Comparison of ENCODE assay signal across 18 mouse cellular contexts in genomic region chr3:79772701-79773100, GRCm38 (mm10). TPM values are rescaled to one million over a fixed set of nuclear protein-coding genes. Genes with fewer than 3 reads are reported as not detected.
DNase-seq lines count a peak whose midpoint lies in the region; ATAC-seq lines count a peak whose summit lies in the region.
"Had no signal": no experiment of that assay in that cellular context is flagged by ENCODE, and none has a peak within 500 bp of the region (broad histone marks: within the 10 kb centered on the region; RNA-seq: fewer than 3 reads in every experiment).

No protein-coding gene starts in this region.

- no peak for ATAC-seq in cerebellum, adult (ENCODE audit: insufficient number of reproducible peaks, low FRiP score, low TSS enrichment)
- ATAC-seq: forebrain, embryonic 14.5 days; hindbrain, postnatal 0 days had no signal

- DNase-seq in gastrocnemius, adult 18-20 months (ENCODE audit: low spot score): peak; percentile 11
- DNase-seq in gastrocnemius, postnatal 36 days: no peak
- DNase-seq in heart, adult 9 months (ENCODE audit: low spot score in 2 of 2): peak; percentile 17 to 44
- DNase-seq in heart, adult 8-10 months (ENCODE audit: low spot score): no peak
- DNase-seq in gonadal fat pad, adult 2 months (ENCODE audit: low read depth): peak; percentile 14
- DNase-seq: cerebellum, adult 2 months; cerebellum, postnatal 10 days; kidney, adult 11 months; kidney, adult 9 months had no signal

- intact Hi-C loops in gastrocnemius, postnatal 36 days (cut with DNase I): no loop called here

RNA-seq across cellular contexts. Expression of gene Rxfp1, which starts 35.0 kb away (rescaled TPM):
- total RNA-seq in gastrocnemius, adult 18-20 months (2021): not detected
- total RNA-seq in gastrocnemius, postnatal 36 days (2021): not detected
- 1 to 10 TPM; 1.0 to 2.1 (median 2.0) TPM for total RNA-seq in heart, adult 8-10 months (2022)
- polyA plus RNA-seq in gonadal fat pad, adult 2 months (2012; rRNA removed): 0.04 TPM in 1 of 2 replicates, not detected in the other
- total RNA-seq: hematopoietic stem cell, adult 5-6 weeks; MEL had no signal
- polyA plus RNA-seq: C2C12; forebrain, embryonic 10.5 days; intestine, embryonic 14.5 days; kidney, postnatal 0 days had no signal

Comparison
In these comparisons a context has a peak if more than half of its experiments do, and no peak if none do; other contexts are left out.
1. DNase-seq: peak in gastrocnemius, adult 18-20 months (single experiment), heart, adult 9 months (2 of 2) and gonadal fat pad, adult 2 months (single experiment); none in gastrocnemius, postnatal 36 days (0 of 2) and heart, adult 8-10 months (single experiment).